Mouse (Mus musculus) stomach, postnatal 0 days (tissue): Measurements from ENCODE around the gene Serping1.

Experiments
- CTCF ChIP-seq: IDR thresholded peaks from 2 replicates; pipeline ENCODE4 v1.5.1; 2016; ENCODE audit warnings: antibody characterized with exemption, low read depth, mild to moderate bottlenecking, moderate library complexity
- EP300 ChIP-seq: optimal IDR thresholded peaks from 2 replicates; pipeline ENCODE3; 2016; ENCODE audit warnings: antibody characterized with exemption

DNA sequence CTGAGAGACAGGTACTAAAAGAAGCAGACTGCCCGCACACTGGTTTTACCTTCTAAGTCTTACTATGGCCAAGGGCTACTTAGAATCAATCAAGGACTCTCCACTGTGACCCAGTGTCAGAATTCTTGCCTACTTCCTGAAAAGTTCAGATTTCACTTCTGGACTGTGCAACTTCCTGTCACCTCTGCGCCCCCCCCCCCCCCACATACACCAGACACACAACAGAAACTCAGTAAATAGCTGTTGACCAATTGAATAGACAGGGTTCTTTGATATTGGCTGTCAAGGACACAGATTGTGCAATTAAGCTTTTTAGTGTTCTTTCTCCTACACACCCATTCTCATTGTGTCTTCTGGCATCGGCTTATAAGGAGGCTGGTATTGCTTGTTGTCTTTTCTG lies 13.1 kb upstream of the Serping1 start:
- TF ChIP-seq CTCF (no peak), EP300 (no peak)
